Mouse (Mus musculus) megakaryocyte, adult 5-6 weeks (primary cell): ENCODE measurements around the gene Limch1. TPM values are rescaled to one million over a fixed set of nuclear protein-coding genes. Genes with fewer than 3 reads are reported as not detected.

ENCODE experiments used
- ATAC-seq: 2 replicates; pipeline ENCODE4 v1.8.0; 2016; ENCODE audit warnings: mild to moderate bottlenecking, inconsistent platforms; ENCODE audit not compliant: poor library complexity, severe bottlenecking
- total RNA-seq, 2 experiments: library from RNA; stranded (forward) in 1 of 2; stranded (reverse) in 1 of 2; fragments of 153-499, 151-499 nt in 1 of 2; fragments of 221-1000, 200-1000 nt in 1 of 2; gene quantifications; 2 replicates each; pipeline versions ENCODE4 v1.2.3 to v1.2.4; 2015 to 2017

Gene Limch1
- total RNA-seq, 2 experiments from 2014 or later, result 0.07 TPM; not detected in 1

DNA sequence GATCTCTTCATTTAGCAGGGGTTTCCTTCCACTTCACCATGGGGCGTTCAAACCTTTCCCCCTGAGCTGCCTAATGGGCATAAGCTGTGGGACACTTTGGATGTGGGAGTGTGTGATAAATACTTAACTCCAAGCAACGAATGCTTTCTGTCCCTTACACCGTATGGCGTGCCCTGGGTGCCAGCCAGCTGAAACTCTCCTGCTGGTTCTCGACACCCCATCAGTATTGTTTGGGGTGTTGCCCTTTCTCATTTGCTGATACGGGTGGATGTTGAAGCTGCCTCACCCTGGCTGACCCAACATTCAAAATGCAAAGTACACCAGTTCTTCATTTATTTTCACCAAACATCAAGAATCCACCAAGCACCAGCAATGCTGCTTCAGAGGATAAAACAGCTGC, 168.2 kb downstream of the Limch1 start:
- no peak for ATAC-seq

DNA sequence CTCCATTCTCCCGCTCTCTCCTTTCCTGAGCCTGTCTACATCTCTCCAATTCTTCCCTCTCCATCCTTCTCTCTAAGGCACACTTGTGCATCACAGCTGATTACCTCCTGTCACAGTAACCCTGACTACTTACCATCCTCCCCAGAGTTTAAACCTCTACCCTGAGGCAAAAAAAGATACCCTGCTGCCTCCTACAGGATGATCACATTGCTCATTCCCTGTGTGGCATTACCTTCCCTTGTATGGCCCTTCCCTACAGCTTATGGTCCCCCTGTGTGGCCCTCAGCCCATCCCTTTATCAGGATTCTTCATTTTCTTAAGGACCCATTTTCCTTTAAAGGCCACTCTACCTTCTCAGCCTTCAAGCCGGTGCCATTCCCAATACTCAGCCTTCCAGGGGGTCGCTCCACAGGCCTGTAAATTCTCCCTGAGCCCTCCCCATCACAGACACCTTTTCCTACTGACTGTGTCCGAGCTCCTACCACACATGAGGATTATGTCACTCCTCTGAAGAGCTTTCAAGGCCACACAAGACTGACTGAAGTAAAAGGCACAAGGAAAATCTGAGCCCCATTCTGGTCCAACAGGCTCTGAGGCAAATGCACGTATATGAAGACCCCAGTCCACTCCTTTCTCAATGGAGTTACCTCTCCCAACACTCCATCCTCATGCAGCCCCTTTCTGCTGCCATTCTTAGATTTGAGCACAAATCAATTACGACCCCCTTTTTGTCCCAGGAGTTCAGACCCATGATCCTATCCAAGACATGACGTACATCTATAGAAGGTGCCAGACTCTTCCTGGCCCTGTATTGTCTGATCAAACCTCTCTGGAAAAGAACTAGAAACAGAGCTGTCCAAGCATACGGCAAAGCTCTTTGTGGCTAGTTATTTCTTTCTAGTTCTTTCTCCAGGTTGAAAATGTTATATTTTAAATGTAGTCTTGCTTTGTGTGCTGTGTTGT, 172.0 kb downstream of the Limch1 start:
- no peak for ATAC-seq

DNA sequence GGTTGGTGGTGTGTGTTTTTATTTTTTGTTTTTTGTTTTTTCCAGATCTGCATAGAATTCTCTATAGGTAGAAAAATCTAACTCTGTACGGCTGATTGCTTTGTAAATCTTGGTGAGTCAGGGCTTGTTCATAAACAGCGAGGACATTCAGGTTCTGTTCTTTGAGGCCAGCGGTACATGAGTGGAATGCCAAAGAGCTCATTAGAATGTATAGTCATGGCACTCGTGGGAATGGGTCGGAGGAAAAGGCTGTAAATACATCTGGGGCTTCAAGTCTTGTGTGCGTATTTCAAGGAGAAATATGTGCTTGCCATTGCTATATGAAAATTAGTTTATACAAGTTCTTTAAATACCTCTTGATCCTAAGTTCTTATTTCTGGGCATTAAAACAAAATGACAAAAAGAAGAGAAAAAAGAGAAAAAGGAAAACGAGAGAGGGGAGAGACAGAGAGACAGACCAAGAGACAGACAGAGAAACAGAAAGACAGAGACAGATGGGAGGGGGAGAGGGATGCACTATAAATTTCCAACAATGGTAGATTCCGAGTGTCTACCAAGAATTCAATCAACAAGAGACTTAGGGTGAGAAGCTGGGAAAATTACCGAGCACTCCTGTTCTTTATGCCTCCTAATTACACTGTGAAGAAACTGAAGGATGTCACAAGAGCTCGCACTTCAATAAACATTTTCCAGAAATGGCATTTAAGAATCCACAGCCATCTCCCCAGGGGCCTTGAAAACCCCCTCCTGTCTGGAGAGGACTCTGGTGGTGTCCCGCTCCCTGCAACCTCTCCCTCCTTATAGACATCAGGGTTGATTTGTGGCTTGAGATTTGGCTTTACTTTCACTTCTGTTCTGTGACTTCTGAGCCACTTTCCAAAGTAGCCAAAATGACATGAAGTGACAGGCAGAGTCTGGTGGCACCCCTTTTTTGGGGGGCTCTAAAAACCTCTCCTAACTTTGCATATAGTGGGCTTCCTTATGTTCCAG, 173.0 kb downstream of the Limch1 start:
- ATAC-seq, result no peak

DNA sequence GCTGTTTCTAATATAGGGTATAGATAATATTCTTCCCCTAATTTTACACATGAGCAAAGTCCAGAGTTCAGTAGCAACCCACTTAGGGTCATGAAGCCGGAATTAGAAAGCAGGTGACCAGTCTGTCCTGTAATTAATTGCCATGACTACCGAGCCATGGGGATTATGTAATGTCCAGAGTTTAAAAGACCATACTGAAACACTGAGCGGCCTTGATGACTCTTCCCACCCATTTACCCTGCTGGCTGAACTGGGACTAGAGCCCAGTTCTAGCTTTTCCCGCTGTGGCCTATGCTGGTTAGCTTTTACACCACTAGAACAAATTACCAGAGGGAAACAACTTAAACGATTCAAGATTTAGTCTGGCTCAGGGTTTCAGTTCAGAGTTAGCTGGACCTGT, 177.0 kb downstream of the Limch1 start:
- no peak for ATAC-seq

DNA sequence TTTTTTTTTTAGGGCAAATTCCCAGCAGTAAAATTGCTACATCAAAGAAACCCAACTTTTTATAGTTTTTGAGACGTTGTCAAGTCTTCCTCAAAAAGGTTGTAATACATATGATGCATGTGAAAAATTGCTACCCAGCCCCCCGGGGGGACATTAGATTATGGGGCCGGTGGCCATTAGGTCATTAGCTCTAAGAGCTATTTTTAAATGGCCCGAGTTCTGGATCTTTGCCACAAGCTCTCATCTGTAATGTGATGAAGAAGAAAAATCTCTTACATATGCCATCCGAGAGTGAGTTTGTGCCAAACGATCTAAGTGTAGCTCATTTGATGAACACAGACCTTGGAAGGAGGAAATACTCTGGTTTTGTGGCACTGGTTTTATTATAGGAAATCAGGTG, 183.7 kb downstream of the Limch1 start:
- no peak for ATAC-seq

DNA sequence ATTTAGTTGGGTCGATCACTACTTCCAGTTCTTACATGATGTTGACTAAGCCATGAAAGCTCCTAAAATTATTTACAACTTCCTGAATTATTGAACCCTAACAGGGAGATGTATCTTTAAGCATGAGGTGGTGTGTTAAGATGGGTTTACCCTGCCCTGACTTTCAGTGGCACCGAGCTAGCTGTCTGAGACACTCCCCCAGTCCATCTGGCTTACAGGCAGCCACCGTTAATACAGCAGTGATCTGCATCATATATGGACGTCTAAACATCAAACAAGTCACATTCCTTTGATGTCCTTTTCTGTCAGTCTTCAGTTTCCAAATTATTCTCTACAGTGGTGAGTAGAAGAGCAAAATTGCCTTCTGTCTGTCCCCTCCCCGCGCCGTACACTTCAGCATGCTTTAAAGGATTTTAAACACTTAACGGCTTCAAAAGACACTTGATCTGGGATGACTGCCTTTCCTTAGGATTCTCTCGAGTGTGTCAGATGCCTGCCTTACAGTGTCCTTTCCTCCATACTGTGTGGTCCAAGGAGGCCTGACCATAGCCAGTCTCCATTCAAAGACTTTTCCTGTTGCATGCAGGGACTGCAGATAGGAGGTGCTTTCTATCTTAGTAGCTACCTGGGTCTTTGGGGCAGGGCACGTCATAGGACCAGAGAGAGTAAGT, 187.6 kb downstream of the Limch1 start:
- ATAC-seq, result no peak

DNA sequence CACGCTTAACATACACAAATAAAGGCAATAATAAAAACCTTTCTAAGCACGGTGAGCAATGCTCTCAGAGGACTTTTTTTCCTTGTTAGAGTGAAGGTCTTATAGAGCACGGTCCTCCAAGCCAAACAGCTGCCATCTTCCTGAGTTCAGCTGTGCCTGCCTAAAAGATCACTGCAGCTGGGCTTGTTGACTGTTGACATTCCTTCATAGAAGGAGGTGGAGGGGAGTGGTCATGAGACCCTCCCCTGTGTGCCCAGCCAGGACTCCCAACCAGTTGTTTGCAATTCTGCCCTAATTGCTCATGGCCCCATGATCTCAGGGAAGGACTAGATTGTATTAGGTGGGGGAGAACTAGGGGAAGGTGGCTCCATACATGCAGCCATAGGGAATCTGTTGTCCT, 189.0 kb downstream of the Limch1 start:
- ATAC-seq, result no peak

DNA sequence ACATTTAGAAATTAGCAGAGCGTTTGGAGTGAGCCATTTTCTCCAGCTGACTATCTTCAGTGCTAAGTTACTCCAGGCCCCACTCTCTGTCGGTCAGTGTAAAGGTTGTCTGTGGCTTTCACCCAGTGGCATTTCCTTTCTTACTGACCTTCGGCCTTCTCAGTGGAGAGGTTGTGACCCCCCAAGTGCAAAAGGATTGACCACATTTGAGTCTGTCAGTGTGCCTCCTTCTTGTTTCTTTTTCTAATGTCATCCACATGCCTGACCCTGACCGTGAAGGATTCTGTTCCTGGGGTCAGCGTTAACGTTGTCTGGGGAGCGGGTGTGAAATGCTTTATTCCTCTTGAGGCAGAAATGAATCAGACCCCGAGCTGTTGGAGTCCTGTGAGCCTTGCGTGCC, 191.7 kb downstream of the Limch1 start:
- no peak for ATAC-seq

DNA sequence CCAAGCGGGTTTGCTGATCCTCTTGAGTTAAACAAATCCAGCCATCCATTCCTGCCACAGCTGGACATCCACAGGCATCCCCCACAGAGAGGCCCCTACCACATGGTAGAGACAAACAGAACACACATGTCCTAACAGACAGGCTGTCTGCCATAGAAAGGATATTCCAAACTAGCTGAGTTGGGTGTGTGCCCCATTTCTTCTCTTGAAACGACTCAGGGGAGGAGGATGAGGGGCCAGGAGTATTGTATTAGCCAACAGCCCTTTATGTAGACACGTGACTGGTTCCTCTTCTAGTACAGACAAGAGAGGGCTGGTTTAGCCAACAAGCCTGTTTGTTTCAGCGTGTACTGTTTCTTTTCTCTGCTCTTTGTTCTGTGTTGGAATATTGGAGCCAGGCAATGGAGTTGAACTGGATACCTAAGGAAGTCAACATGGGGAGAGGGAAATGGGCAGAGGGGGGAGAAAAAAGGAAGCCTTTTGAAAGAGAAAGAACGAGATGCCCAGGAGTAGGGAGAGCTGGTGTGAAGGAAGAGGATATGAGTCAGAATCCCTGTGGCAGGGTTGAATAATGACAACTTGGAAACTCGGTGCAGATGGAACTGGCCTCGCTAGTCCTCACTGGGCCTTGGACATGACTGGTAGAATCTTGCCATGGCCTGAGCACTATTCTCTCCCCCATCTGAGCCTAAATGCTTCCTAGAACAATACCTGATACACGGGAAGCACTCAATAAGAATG, 196.3 kb downstream of the Limch1 start:
- ATAC-seq, result no peak

DNA sequence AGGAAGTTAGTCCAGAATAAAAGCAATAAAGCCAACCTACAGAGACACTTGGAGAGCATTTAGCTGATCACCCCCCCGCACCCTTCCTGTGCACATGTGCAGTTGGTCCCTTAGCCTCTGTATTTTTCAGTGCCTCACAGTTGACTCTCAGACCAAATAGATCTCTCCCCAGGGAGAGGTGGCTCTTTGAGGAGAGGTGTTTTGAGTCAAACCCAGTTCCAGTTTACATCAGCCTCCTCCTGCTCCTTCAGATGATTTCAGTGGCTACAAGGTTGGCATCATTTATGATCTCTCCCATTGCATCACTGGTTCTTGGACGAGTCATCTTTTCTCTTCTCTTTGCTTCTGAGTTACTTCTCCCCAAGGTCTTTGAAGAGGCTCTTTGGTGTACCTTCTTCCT, 197.3 kb downstream of the Limch1 start:
- no peak for ATAC-seq

DNA sequence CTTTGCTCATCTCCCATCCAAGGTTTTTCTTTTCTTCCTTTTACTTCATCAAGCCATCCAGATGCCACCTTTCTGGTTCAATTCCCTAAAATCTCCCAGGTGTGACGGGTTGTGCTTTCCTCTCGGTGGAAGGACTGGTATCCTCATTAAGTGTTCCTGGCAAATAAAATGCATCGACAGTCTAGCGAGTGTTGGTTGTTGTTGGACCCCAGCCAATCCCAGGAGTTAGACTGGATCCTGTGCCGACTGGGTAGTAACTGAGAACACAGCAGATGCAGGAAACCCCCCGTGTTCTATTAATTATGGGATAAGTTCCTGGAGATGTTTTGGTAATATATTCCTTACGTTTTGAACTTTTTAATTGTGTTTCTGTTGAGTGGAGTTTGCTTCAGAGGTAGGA, 197.9 kb downstream of the Limch1 start:
- ATAC-seq, result no peak

DNA sequence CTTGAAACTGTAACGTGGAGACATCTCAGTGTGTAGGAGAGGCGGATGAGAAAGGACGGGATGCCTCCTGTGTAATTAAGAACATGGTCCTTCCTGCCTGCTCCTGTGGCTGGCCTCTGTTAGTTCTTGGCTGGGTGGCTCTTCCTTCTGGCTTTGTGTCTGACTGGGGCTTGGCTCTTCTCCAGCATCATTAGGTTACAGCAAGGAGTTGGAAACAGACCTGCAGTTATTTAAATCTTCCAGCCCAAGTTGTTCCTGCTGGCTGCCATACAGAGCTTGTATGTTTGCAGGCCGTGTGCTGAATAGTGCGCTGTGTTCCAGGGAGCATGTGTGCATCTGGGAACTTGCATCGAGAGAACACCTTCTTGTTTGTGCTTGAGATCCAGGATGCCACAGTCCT, 202.3 kb downstream of the Limch1 start:
- ATAC-seq, result no peak

DNA sequence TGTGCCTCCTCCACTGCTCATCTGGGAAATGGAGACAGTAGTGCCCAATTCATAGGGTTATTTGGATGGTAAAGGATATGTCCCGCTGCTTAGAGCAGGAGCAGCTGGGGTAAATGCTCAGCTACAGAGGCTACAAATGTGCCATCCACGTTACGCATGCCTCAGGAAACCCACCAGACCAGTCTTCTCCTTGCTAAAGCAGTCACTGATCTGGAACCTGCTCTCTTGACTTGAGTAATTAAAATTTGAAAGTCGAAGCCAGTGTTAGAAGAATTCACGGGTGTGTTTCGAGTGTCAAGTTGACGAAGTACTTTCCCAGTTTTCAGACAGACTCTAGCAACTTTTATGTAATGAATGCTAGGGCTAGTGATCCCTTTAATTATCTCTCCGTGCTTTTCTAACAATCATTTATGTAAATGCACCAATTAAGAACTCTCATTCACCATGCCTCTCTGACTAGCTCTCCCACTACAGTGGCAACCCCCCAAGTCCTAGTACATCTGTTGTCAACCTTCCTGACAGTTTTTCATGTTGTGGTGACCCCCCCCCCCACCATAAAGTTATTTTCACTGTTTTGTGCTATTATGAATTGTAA, 203.6 kb downstream of the Limch1 start:
- no peak for ATAC-seq

DNA sequence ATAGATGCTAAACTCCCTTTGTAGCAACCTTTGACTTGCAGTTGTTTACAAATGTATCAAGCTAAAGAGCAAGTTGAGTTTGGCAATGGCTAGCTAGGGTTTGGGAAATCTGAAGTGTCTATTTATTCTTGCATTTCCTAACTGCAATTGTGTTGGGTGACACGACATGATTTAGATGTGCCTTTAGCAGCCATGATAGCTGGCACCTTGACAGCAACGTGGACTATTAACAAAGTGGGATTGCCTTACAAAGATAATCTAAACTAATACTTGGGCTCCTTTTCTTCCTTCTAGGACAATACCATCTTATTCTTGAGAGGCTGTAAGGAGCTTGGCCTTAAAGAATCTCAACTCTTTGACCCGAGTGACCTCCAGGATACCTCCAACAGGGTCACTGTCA, 207.7 kb downstream of the Limch1 start:
- ATAC-seq, result no peak

DNA sequence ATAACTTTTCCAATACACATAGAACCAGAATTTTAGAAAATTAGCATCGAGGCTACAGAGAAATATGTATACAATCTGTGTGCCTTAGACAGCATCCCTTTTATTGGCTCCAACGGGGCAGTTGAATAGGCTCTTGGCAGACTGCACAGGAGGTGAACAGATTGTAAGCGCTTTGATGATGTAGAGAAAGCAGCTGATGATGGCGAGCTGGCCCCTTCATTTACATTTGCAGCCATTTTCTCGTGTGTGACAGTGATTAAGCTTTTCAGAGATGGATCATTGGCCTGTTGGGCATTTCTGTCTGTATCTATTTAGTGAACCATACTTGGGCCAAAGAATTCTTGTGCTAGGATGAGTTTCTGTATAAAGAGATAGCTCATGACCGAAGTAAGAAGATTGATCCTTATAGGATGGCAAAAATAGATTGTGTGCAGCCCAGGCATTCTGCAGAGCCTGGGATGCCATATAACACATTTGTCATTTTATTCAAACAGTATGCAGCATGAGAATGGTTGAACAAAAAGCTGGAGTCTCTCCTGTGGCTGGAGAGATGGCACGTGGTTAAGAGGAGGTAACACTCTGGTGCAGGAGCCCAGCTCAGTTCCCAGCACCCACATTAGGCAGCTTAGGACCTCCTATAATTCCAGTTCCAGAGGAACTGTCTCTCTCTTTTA, 208.5 kb downstream of the Limch1 start:
- no peak for ATAC-seq

DNA sequence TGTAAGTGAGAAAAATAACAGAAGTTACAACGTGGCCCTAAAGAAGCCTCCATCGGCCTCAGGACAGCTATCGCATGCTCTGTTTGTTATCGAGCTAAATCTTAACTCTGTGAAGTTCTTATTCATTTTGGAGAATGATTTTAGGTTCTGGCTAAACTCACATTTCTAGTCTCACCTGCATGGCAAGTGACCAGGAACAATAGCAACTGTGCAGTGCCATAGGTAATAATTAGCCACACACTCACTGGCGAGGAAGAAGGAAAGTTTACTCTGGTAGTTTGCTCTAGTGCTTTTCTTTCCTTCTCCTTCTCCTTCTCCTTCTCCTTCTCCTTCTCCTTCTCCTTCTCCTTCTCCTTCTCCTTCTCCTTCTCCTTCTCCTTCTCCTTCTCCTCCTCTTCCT, 209.6 kb downstream of the Limch1 start:
- ATAC-seq, result no peak

DNA sequence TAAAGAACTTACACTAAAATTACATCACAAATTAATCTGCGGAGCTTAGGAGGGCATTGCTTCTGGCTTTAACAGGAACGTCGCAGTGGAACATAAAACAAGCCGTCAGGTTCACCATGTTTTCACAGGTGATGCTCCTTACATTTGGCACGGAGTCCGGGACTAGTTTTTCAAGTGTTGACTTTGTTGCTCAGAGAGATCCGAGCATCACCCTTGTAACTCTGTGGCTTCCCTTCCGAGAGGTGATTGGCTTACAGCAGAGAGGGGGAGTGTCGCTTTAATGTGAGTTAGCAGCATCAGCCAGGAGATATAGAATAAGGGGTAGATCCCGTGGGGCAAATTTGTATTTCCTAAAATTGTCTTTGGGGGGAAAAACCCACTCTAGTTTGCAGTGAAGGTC, 212.0 kb downstream of the Limch1 start:
- no peak for ATAC-seq

DNA sequence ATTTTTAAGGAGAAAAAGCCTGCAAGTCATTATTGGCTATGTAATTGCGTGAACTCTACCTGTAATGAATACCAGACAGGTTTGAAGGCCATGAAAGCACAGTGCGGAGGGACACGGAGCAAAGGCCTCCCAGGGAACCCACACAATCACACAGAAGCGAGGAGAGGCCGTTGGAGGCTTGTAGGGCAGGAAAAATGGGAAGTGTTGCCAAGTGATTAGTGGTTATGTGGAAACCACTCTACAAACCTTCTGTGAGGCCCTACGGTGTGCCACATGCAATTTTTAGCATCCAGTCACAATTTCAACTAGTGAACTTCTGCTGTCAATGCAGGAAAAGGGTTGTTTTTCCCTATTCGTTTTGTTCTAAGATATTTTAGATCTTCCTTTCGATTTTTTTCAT, 212.5 kb downstream of the Limch1 start:
- ATAC-seq, result no peak

DNA sequence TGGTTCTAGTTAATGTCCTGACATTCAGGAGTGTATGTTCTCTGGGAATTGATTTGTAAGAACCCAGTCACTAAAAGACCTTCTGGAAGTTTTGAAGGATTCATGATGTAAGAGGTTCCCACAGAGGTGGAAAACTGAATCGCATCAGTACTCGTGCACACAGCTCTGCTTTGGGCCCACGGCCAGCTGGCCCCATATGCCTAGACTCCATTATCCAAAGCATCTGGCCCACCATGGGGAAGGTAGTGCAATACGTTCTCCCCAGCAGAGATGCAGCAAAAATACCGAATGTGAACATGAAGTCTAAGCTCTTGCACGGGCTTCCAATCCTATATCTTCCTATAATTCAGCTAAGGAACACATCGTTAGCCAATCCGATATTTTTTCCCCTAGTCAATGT, 214.3 kb downstream of the Limch1 start:
- no peak for ATAC-seq
